Mouse (Mus musculus) heart, adult 10 weeks (tissue): ENCODE results near the gene Klk1b22. TPM values are rescaled to one million over a fixed set of nuclear protein-coding genes. Genes with fewer than 3 reads are reported as not detected.

Experiments
- polyA plus RNA-seq: library from polyadenylated mRNA; stranded (reverse); fragments of 350-450 nt; fragmentation: Illumina TruSeq; extraction: RNeasy Lipid Tissue Mini Kit (QIAGEN cat#74804); gene quantifications from one replicate; pipeline ENCODE4 v1.2.3, GENCODE M21; 2014; ENCODE audit warnings: low read depth, low replicate concordance

Klk1b22 gene
- not detected for polyA plus RNA-seq

DNA sequence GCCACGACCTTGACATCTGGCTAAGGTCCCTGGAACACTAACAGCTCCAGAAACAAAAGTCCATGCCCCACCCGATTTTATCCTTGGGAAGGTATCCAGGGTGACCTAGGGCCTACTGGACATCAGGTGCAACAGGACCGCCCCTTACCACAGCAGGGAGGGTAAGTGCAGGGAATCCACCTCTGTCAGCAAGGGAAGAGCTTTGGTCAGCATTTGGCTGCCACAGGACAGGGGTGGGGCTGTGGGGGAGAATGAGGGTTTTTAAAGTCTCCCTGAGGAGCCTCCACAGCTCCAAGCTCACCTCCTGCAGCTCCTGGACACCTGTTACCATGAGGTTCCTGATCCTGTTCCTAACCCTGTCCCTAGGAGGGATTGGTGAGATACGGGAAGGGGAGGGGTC, at the start of gene Klk1b22:
TSS of gene Klk1b22 (plus strand) at position 301 of the 400 bp plus-strand sequence.

DNA sequence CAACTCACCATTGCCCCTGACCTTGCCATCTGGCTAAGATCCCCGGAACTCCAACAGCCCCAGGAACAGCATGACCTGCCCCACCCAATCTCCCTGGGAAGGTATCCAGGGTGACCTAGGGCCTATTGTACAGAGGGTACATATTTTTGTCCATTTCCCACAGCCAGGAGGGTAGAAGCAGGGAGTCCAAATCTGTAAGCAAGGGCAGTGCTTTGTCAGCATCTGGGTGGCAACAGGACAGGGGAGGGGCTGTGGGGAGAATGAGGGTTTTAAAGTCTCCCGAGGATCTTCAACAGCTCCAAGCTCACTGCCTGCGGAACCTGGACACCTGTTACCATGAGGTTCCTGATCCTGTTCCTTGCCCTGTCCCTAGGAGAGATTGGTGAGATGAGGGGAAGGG, 10.4 kb upstream of the Klk1b22 start, which contains the start of gene Klk1b21:
TSS of gene Klk1b21 (plus strand) at position 301 of the 400 bp plus-strand sequence.

DNA sequence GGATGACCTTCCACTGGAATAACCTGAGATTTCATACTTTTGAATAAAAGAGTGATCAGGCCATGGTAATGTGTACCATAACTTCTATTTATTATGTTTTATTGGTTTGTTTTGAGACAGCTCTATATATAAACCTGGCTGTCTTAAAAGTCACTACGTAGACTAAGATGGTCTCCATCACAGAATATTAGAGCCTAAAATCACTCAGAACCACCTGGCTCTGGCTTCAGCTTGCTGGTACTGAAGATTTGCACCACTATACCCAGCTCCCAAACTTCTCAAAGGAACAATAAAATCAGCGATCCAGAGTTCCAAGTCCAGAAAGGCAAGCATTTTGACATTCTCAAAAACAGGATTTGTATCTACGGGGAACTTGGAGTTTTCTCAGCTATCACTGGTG, 24.0 kb downstream of the Klk1b22 start, which contains the start of gene Klk1b16:
TSS of gene Klk1b16 (plus strand) at position 301 of the 400 bp plus-strand sequence.

Other genes starting within 250 kb of the Klk1b22 start
- gene Klk4, start 231.5 kb upstream of the Klk1b22 start, polyA plus RNA-seq, result not detected
- gene Klk15, start 178.9 kb upstream of the Klk1b22 start, polyA plus RNA-seq, result not detected
- not detected for gene Klk1b8, start 162.0 kb upstream of the Klk1b22 start, polyA plus RNA-seq
- not detected for gene Klk1b1, start 145.9 kb upstream of the Klk1b22 start, polyA plus RNA-seq
- not detected for gene Klk1b9, start 136.6 kb upstream of the Klk1b22 start, polyA plus RNA-seq
- not detected for gene Klk1b11, start 116.8 kb upstream of the Klk1b22 start, polyA plus RNA-seq
- gene Klk1b26, start 100.5 kb upstream of the Klk1b22 start, polyA plus RNA-seq, result 0.45 TPM
- not detected for gene Klk1b27, start 60.4 kb upstream of the Klk1b22 start, polyA plus RNA-seq
- gene Klk1b21, start 10.3 kb upstream of the Klk1b22 start, polyA plus RNA-seq, result not detected
- gene Klk1b16, start 24.1 kb downstream of the Klk1b22 start, polyA plus RNA-seq, result not detected
- gene Klk1b24, start 75.6 kb downstream of the Klk1b22 start, polyA plus RNA-seq, result not detected
- gene Klk1b3, start 85.5 kb downstream of the Klk1b22 start, polyA plus RNA-seq, result not detected
- not detected for gene Klk1b4, start 94.8 kb downstream of the Klk1b22 start, polyA plus RNA-seq
- not detected for gene Klk1b5, start 103.3 kb downstream of the Klk1b22 start, polyA plus RNA-seq
- gene Klk1, start 112.7 kb downstream of the Klk1b22 start, polyA plus RNA-seq, result not detected
- not detected for gene Gm36864, start 123.5 kb downstream of the Klk1b22 start, polyA plus RNA-seq
- 0.68 TPM for gene 1700028J19Rik, start 134.0 kb downstream of the Klk1b22 start, polyA plus RNA-seq
- 18.5 TPM for gene 2410002F23Rik, start 134.0 kb downstream of the Klk1b22 start, polyA plus RNA-seq
- not detected for gene Acp4, start 144.7 kb downstream of the Klk1b22 start, polyA plus RNA-seq
- gene Gm15517, start 148.8 kb downstream of the Klk1b22 start, polyA plus RNA-seq, result not detected
- 1.3 TPM for gene Clec11a, start 194.2 kb downstream of the Klk1b22 start, polyA plus RNA-seq
- 1.0 TPM for gene Shank1, start 197.6 kb downstream of the Klk1b22 start, polyA plus RNA-seq